Mouse (Mus musculus): ENCODE measurements around the gene Elfn2.
A peak's percentile ranks its signal among the peaks of the same experiment; 100 is the strongest.

Elfn2 gene

GRCm38 (mm10) chr15:78726697-78727096, 8.1 kb upstream of the Elfn2 start:
- DNase-seq (ENCODE audit: extremely low spot score, low spot score): no peak

- no peak for DNase-seq (ENCODE audit: extremely low spot score, low spot score)
Observed at GRCm38 (mm10) chr15:78720532-78720931, 2.0 kb upstream of the Elfn2 start.

- peak; percentile 73 for DNase-seq (ENCODE audit: extremely low spot score, low spot score)
Observed at GRCm38 (mm10) chr15:78720094-78720493, 1.5 kb upstream of the Elfn2 start.

DNA sequence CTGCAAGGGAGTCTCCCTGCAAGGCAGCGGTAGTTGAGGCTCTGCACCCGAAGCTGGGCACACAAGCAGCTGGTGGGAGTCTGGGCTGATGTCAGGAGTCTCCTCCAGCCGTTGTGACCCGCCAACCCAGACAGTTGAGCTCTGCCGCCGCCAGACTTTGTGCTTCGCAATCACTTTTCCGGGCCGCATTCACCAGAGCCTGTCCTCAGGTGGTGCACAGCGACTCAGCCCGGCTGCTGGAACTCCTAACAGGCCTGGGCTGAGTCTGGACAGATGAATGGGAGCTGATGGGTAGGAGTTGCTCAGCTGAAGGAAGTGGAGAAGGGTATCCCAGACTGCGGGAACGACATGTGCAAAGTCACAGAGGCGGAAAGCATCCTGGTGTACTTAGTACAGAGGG, 845 bp upstream of the Elfn2 start:
- peak; percentile 39 for DNase-seq (ENCODE audit: extremely low spot score, low spot score)

DNA sequence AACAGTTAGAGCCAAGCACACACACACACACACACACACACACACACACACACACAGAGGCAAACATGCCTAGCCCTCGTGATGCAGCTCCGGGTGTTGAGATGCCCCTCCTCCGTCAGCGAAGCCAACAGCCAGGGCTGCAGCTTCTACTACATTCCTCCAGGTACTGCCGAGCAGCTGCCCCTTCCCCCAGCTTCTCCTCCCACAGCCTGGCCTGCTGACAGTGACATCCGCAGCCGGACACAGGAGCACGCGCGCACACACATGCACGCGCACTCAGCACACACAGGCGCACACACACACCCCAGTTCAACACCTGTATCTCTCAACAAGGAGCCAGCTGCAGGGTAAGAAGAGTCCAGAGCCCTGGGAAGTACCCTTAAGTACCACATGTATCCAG, 1.6 kb downstream of the Elfn2 start:
- no peak for DNase-seq (ENCODE audit: extremely low spot score, low spot score)

DNA sequence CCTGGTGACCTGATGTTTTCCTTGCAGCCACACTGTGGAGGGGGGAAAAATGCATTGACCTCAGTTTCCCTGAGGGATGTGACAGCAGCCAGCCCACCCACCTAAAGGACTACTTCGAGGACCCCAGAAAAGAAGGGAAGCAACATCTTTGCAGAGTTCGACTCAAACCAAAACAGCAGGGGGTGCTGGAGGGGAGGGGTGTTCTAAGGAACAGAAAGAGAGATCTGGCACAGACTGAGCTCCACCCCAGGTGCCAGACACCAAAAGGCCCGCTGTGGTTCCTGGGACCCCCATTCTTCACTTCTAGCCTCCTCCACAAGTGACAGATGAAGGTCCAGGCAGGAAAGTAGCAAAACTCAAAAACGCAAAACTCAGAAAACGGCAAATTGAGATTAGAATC, 2.7 kb downstream of the Elfn2 start:
- DNase-seq (ENCODE audit: extremely low spot score, low spot score): no peak

- no peak for DNase-seq (ENCODE audit: extremely low spot score, low spot score)
Observed at GRCm38 (mm10) chr15:78713751-78714150, 4.8 kb downstream of the Elfn2 start.

GRCm38 (mm10) chr15:78712335-78713258, 6.0 kb downstream of the Elfn2 start:
- peak; percentile 42 for DNase-seq (ENCODE audit: extremely low spot score, low spot score)

DNA sequence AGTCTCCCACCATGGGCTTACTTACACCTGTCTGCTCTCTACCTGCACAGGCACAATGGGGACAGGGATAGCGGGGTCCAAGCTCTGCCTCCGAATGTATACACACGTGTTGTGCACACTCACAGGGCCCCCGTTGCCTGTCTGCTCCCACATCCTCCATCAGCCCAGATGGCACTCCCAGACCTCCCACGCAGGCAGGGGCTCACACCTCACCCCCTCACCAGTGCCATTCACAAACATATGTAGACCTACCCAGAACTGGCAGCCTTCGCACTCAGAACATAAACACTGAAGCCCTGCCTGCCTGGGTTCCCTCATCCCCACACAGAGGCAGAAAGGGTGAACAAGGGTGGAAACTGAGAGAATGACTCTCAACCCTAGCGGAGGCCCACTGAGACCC, 6.6 kb downstream of the Elfn2 start:
- DNase-seq (ENCODE audit: extremely low spot score, low spot score): no peak

GRCm38 (mm10) chr15:78710634-78711033, 7.9 kb downstream of the Elfn2 start:
- no peak for DNase-seq (ENCODE audit: extremely low spot score, low spot score)

- DNase-seq (ENCODE audit: extremely low spot score, low spot score): no peak
Observed at GRCm38 (mm10) chr15:78709767-78710166, 8.8 kb downstream of the Elfn2 start.

- no peak for DNase-seq (ENCODE audit: extremely low spot score, low spot score)
Observed at GRCm38 (mm10) chr15:78706630-78707029, 11.9 kb downstream of the Elfn2 start.

DNA sequence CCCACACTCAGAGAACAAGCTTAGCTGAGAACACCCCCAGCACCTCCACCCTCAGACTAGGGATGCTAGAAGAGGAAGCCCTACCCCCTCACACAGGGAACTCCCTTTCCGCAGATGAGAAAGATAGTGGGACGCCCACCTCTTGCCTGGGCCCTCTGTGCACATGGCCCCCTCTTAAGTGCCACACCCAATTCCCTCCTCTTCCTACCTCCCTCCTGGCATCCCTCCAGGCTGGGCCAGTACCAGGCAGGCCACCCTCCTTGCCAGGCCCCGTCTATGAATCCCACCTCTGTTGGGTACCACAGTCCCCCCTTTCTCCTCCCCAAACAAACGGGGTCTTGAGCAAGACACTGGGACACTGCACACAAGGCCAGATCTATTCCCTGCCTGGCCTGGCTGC, 13.7 kb downstream of the Elfn2 start:
- no peak for DNase-seq (ENCODE audit: extremely low spot score, low spot score)

GRCm38 (mm10) chr15:78704007-78704406, 14.6 kb downstream of the Elfn2 start:
- no peak for DNase-seq (ENCODE audit: extremely low spot score, low spot score)

DNA sequence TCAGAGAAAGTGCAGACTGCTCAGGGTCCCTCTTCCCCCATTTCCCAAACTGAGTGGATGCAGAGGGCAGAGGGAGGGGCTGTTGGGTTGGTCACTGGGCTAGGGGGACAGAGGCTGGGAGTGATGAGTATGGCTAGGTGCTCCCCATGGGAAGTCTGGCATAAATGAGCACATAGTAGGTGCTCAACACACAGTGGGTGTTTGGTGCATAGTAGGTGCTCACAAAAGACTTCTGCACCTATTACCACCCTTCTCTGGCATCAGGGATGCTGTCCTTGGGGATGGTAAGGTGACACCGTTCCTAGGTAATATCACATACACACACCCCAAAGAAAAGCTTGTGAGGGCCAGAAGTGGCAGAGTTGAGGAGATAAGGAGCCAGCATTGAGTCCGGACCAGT, 18.2 kb downstream of the Elfn2 start:
- no peak for DNase-seq (ENCODE audit: extremely low spot score, low spot score)

GRCm38 (mm10) chr15:78699513-78699912, 19.1 kb downstream of the Elfn2 start:
- no peak for DNase-seq (ENCODE audit: extremely low spot score, low spot score)

DNA sequence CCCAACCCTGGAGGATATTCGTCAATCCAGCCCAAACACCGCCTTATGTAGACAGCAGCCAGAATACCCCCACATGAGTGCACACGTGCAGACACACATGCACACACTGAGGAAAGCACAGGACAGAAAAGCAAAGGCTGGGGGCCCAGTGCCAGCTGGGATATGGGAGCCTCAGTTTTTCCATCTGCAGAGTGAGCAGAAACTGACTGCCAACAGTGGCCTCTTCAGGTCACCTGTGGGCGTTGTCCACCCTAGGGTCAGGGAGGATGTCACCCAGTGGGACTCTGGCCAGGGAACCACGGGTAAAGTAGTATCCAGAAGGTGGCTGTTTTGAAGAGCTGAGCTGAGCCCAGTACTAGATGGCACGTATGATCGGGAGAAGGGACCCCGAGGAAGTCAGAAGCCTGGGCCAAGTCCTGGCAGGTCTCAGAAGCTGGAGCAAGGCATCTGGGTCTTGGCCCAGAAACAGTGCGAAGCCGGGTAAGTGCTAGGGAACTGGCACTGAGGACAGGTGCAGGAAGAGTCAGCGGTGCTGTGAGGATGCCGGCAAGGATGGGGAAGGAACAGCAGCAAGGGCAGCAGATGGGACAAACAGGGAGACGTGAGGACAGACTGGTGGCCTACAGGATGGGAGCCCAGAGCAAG, 20.0 kb downstream of the Elfn2 start:
- no peak for DNase-seq (ENCODE audit: extremely low spot score, low spot score)

GRCm38 (mm10) chr15:78698084-78698483, 20.5 kb downstream of the Elfn2 start:
- DNase-seq (ENCODE audit: extremely low spot score, low spot score): no peak

DNA sequence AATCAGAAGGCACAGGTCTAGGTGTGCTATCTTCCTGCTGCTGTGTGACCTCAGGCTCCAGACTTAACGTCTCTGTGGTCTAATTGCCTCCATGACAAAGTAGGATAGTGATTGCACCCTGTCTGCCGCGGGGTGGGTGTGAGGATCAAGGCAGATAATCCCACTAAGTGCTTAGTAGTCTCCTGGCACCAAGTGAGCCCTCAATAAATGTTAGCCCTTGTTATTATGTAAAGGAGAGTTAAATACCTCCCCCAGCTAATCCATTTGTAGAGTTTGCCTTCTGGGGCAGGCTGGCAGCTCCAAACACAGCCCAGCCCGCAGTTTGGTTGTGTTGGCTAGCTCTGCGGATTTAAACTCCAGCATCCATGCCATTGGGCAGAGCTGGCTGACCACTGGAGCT, 22.8 kb downstream of the Elfn2 start:
- no peak for DNase-seq (ENCODE audit: extremely low spot score, low spot score)

DNA sequence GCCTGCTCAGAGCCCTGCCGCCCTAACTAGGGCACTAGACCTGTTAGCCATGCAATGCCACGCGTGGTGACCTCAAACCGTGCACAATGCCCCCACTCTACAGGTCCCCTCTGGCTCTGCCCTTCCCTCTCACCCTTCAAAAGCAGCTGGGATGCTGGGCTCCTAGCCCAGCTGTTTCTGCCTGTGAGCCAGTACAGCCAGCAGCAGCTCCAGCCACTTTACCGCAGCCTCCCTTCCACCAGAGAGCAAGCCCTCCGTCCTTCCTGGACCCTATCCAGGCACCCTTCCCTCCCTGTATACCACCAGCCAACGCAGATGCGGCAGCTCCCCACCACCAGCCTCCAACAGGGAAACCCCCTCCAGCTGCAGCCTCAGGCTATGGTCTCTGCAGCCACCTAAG, 26.1 kb downstream of the Elfn2 start:
- no peak for DNase-seq (ENCODE audit: extremely low spot score, low spot score)

GRCm38 (mm10) chr15:78690716-78691115, 27.9 kb downstream of the Elfn2 start:
- DNase-seq (ENCODE audit: extremely low spot score, low spot score): no peak

DNA sequence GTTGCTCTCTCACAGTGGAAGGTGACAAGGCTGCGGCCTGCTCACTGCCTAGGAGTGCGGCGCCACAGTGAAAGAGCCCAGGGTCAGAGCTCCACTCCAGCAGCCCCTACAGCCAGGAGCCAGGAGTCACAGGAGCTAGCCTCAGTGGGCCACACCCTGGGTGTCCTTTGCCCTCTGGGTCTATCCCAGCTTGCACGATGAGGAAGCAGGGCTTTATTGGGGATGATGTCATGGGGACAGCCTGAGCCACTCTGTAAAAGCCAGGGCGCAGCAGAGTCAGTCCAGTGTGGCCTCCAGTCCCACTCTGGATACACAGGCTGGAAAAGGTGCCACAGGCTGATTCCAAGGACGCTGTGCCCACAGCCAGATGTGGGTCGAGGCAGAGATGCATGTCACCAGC, 31.7 kb downstream of the Elfn2 start:
- no peak for DNase-seq (ENCODE audit: extremely low spot score, low spot score)

GRCm38 (mm10) chr15:78684111-78684510, 34.5 kb downstream of the Elfn2 start:
- DNase-seq (ENCODE audit: extremely low spot score, low spot score): no peak

Measured in neural tube, embryonic 10.5 days (tissue).